Comparison of ENCODE assay signal across 17 mouse cellular contexts in genomic region chr13:81370196-81370595, GRCm38 (mm10).
DNase-seq lines count a peak whose midpoint lies in the region; ATAC-seq and TF ChIP-seq lines count a peak whose summit lies in the region.
"Had no signal": no experiment of that assay in that cellular context is flagged by ENCODE, and none has a peak within 500 bp of the region (broad histone marks: within the 10 kb centered on the region; RNA-seq: fewer than 3 reads in every experiment).

No protein-coding gene starts in this region.

- no peak for TF ChIP-seq EP300 in MEL (IDR thresholded peaks at IDR 0.05; ENCODE audit: low read depth in 1 of 2, low read length in 2 of 2)

- DNase-seq in forebrain, embryonic 11.5 days (ENCODE audit: low spot score) = no peak
- no peak for DNase-seq in forebrain, embryonic 14.5 days (ENCODE audit: low spot score)
- DNase-seq in hindbrain, embryonic 14.5 days (ENCODE audit: low spot score) = peak; percentile 20
- no peak for DNase-seq in hindbrain, postnatal 0 days (ENCODE audit: low spot score)
- DNase-seq in MEL (ENCODE audit: low read depth, low spot score) = peak; percentile 11
- DNase-seq: adrenal gland, postnatal 10 days; cerebellum, adult 11 months; cerebellum, adult 18-20 months; cerebellum, adult 8-10 months; cerebellum, adult 9-11 months; cerebellum, postnatal 36 days had no signal

- H3K4me2 ChIP-seq in forebrain, embryonic 11.5 days (ENCODE audit: low read depth, low read length, severe bottlenecking) = no peak overlapping the region
- H3K4me2 ChIP-seq in forebrain, embryonic 14.5 days (ENCODE audit: low read length) = no peak overlapping the region
- no peak overlapping the region for H3K4me2 ChIP-seq in hindbrain, embryonic 14.5 days (replicated peaks)
- H3K4me2 ChIP-seq in hindbrain, postnatal 0 days (ENCODE audit: low read depth, low read length) = no peak overlapping the region
- H3K4me2 ChIP-seq: embryonic facial prominence, embryonic 12.5 days; forebrain, embryonic 12.5 days had no signal

- no peak for TF ChIP-seq CTCF in hindbrain, postnatal 0 days (IDR thresholded peaks at IDR 0.05; ENCODE audit: low read depth)
- TF ChIP-seq CTCF in MEL (IDR thresholded peaks at IDR 0.05 in 2 of 3, conservative IDR thresholded peaks at IDR 0.05 in 1 of 3; ENCODE audit: control insufficient read depth in 1 of 3, insufficient read depth in 1 of 3, low read depth in 2 of 3, low read length in 3 of 3, poor library complexity in 1 of 3, severe bottlenecking in 1 of 3) = no peak

- no peak overlapping the region for H3K4me3 ChIP-seq in forebrain, embryonic 11.5 days (ENCODE audit: low read depth, low read length)
- H3K4me3 ChIP-seq in forebrain, embryonic 14.5 days (ENCODE audit: low read depth, low read length) = no peak overlapping the region
- H3K4me3 ChIP-seq in hindbrain, embryonic 14.5 days (replicated peaks; ENCODE audit: low read length) = no peak overlapping the region
- no peak overlapping the region for H3K4me3 ChIP-seq in hindbrain, postnatal 0 days (ENCODE audit: low read length)
- no peak overlapping the region for H3K4me3 ChIP-seq in MEL (ENCODE audit: control insufficient read depth in 1 of 2, insufficient read depth in 1 of 2, low read depth in 2 of 2, low read length in 2 of 2)
- H3K4me3 ChIP-seq: embryonic facial prominence, embryonic 10.5 days; embryonic facial prominence, embryonic 12.5 days; forebrain, embryonic 12.5 days had no signal

- no peak for TF ChIP-seq RAD21 in MEL (IDR thresholded peaks at IDR 0.05; ENCODE audit: low read depth, low read length)

- no peaks in the 10 kb centered on the region for H3K9me3 ChIP-seq in forebrain, embryonic 11.5 days (ENCODE audit: control insufficient read depth, low read length)
- H3K9me3 ChIP-seq in forebrain, embryonic 14.5 days (replicated peaks; ENCODE audit: control insufficient read depth, low read length) = no peaks in the 10 kb centered on the region
- no peaks in the 10 kb centered on the region for H3K9me3 ChIP-seq in hindbrain, embryonic 14.5 days (ENCODE audit: control insufficient read depth, low read length)
- H3K9me3 ChIP-seq in hindbrain, postnatal 0 days (ENCODE audit: low read length) = no peaks in the 10 kb centered on the region
- H3K9me3 ChIP-seq in MEL (replicated peaks; ENCODE audit: insufficient read depth, low read length) = no peaks in the 10 kb centered on the region
- H3K9me3 ChIP-seq: embryonic facial prominence, embryonic 10.5 days; embryonic facial prominence, embryonic 12.5 days; forebrain, embryonic 12.5 days; G1E had no signal

- no peak for TF ChIP-seq POLR2A in MEL (IDR thresholded peaks at IDR 0.05; ENCODE audit: control insufficient read depth in 1 of 2, insufficient read depth in 1 of 2, low read depth in 1 of 2, low read length in 2 of 2, poor library complexity in 1 of 2)

- H3K36me3 ChIP-seq in forebrain, embryonic 11.5 days (ENCODE audit: control insufficient read depth, insufficient read depth, low read length) = no peaks in the 10 kb centered on the region
- no peaks in the 10 kb centered on the region for H3K36me3 ChIP-seq in forebrain, embryonic 14.5 days (ENCODE audit: control insufficient read depth, insufficient read depth, low read length)
- no peaks in the 10 kb centered on the region; the same call in 1 of the 2 replicates for H3K36me3 ChIP-seq in hindbrain, embryonic 14.5 days (replicated peaks; ENCODE audit: control insufficient read depth, insufficient read depth)
- no peaks in the 10 kb centered on the region for H3K36me3 ChIP-seq in hindbrain, postnatal 0 days (ENCODE audit: insufficient read depth, low read length)
- H3K36me3 ChIP-seq in MEL (ENCODE audit: control insufficient read depth in 1 of 2, insufficient read depth in 2 of 2, low read length in 2 of 2) = peaks cover 0 to 2% of the 10 kb centered on the region in 2 experiments; a peak in 1 of 4 replicates
- H3K36me3 ChIP-seq: embryonic facial prominence, embryonic 10.5 days; embryonic facial prominence, embryonic 12.5 days; G1E had no signal

- no peaks in the 10 kb centered on the region for H3K79me2 ChIP-seq in MEL (ENCODE audit: control insufficient read depth, insufficient read depth, low read length, poor library complexity)

- no peaks in the 10 kb centered on the region for H3K27me3 ChIP-seq in forebrain, embryonic 11.5 days (ENCODE audit: control insufficient read depth, insufficient read depth, low read length)
- no peaks in the 10 kb centered on the region for H3K27me3 ChIP-seq in forebrain, embryonic 14.5 days (replicated peaks; ENCODE audit: control insufficient read depth, insufficient read depth, low read length)
- H3K27me3 ChIP-seq in hindbrain, embryonic 14.5 days (ENCODE audit: control insufficient read depth, insufficient read depth, low read length) = no peaks in the 10 kb centered on the region
- no peaks in the 10 kb centered on the region for H3K27me3 ChIP-seq in hindbrain, postnatal 0 days (ENCODE audit: insufficient read depth, low read length)
- no peaks in the 10 kb centered on the region for H3K27me3 ChIP-seq in MEL (ENCODE audit: control insufficient read depth in 1 of 2, insufficient read depth in 2 of 2, low read length in 2 of 2)
- H3K27me3 ChIP-seq: CH12.LX; embryonic facial prominence, embryonic 12.5 days; forebrain, embryonic 12.5 days had no signal

- peak; percentile 51; the same call in 1 of the 2 replicates for ATAC-seq in forebrain, embryonic 11.5 days (replicated peaks; ENCODE audit: low FRiP score)
- ATAC-seq in forebrain, embryonic 14.5 days = no peak
- no peak for ATAC-seq in hindbrain, embryonic 14.5 days (ENCODE audit: low FRiP score)
- ATAC-seq in hindbrain, postnatal 0 days = no peak
- ATAC-seq in megakaryocyte-erythroid progenitor cell, adult 5-6 weeks (replicated peaks; ENCODE audit: low FRiP score, low TSS enrichment, poor library complexity, severe bottlenecking) = no peak

- H3K9ac ChIP-seq in forebrain, embryonic 11.5 days (ENCODE audit: low read length) = no peak overlapping the region
- no peak overlapping the region for H3K9ac ChIP-seq in forebrain, embryonic 14.5 days (ENCODE audit: low read length)
- H3K9ac ChIP-seq in hindbrain, embryonic 14.5 days = no peak overlapping the region
- no peak overlapping the region for H3K9ac ChIP-seq in hindbrain, postnatal 0 days (replicated peaks; ENCODE audit: low read length)
- no peak overlapping the region for H3K9ac ChIP-seq in MEL (ENCODE audit: control insufficient read depth, low read depth, low read length, poor library complexity, severe bottlenecking)
- H3K9ac ChIP-seq: embryonic facial prominence, embryonic 12.5 days; forebrain, embryonic 12.5 days had no signal

- WGBS in forebrain, embryonic 11.5 days = 91% methylated on average over 6 of the region's 6 CpGs
- WGBS in forebrain, embryonic 14.5 days = 91% methylated on average over 6 of the region's 6 CpGs
- WGBS in hindbrain, embryonic 14.5 days = 95% methylated on average over 6 of the region's 6 CpGs
- 91% methylated on average over 6 of the region's 6 CpGs for WGBS in hindbrain, postnatal 0 days

- no peaks in the 10 kb centered on the region for H3K4me1 ChIP-seq in forebrain, embryonic 11.5 days (replicated peaks; ENCODE audit: control insufficient read depth, insufficient read depth, low read length)
- H3K4me1 ChIP-seq in forebrain, embryonic 14.5 days (ENCODE audit: control insufficient read depth, insufficient read depth, low read length) = no peaks in the 10 kb centered on the region
- H3K4me1 ChIP-seq in hindbrain, embryonic 14.5 days (replicated peaks; ENCODE audit: control insufficient read depth, insufficient read depth, low read length) = no peaks in the 10 kb centered on the region
- no peaks in the 10 kb centered on the region for H3K4me1 ChIP-seq in hindbrain, postnatal 0 days (ENCODE audit: insufficient read depth, low read length)
- 0 out of 4 replicates have a peak, but pooled peaks cover 0 to 3% of the 10 kb centered on the region in 2 experiments for H3K4me1 ChIP-seq in MEL (ENCODE audit: control insufficient read depth in 1 of 2, insufficient read depth in 2 of 2, low read length in 2 of 2)
- H3K4me1 ChIP-seq: embryonic facial prominence, embryonic 10.5 days; embryonic facial prominence, embryonic 12.5 days; forebrain, embryonic 12.5 days had no signal

- H3K27ac ChIP-seq in forebrain, embryonic 11.5 days (ENCODE audit: low read depth, low read length) = no peak overlapping the region
- no peak overlapping the region for H3K27ac ChIP-seq in forebrain, embryonic 14.5 days (ENCODE audit: low read depth, low read length)
- H3K27ac ChIP-seq in hindbrain, embryonic 14.5 days = no peak overlapping the region
- no peak overlapping the region for H3K27ac ChIP-seq in hindbrain, postnatal 0 days
- H3K27ac ChIP-seq in MEL (ENCODE audit: control insufficient read depth, low read depth, low read length) = no peak overlapping the region
- H3K27ac ChIP-seq: embryonic facial prominence, embryonic 10.5 days; embryonic facial prominence, embryonic 12.5 days; forebrain, embryonic 12.5 days had no signal

TF ChIP-seq in MEL, 35 proteins besides CTCF, POLR2A, EP300 and RAD21:
- TF ChIP-seq BHLHE40 (IDR thresholded peaks at IDR 0.05; ENCODE audit: borderline replicate concordance, low read depth, low read length) (no peak), TAL1 (IDR thresholded peaks at IDR 0.05; ENCODE audit: low read length) (no peak), HCFC1 (IDR thresholded peaks at IDR 0.05; ENCODE audit: low read depth, low read length) (no peak), RCOR1 (IDR thresholded peaks at IDR 0.05; ENCODE audit: low read depth, low read length) (no peak)

Comparison
In these comparisons a context has a peak if more than half of its experiments do, and no peak if none do; other contexts are left out.
1. DNase-seq: peak in hindbrain, embryonic 14.5 days (single experiment) and MEL (single experiment); none in forebrain, embryonic 11.5 days (single experiment), forebrain, embryonic 14.5 days (single experiment) and hindbrain, postnatal 0 days (single experiment).